Mouse (Mus musculus): ENCODE results near the gene Rab39. TPM values are rescaled to one million over a fixed set of nuclear protein-coding genes. Genes with fewer than 3 reads are reported as not detected.
A peak's percentile ranks its signal among the peaks of the same experiment; 100 is the strongest.

The Rab39 gene
- 3.2 and 3.6 TPM in 2 replicates for polyA plus RNA-seq (2015; fragmentation: Nextera tagmentation; extraction: Ambion mirVana)

GRCm38 (mm10) chr9:53705992-53706696 is at the start of gene Rab39:
Rab39 (minus strand) TSS chr9:53706232.
- Histone ChIP-seq H3K4me3 (replicated peaks) (peak within 1 kb of the TSS; percentile 74), H3K27me3 (no peaks in the 10 kb centered on the region), H3K9ac (replicated peaks) (peak within 1 kb of the TSS; percentile 73), H3K4me2 (replicated peaks) (peak within 1 kb of the TSS; percentile 79), H3K36me3 (no peaks in the 10 kb centered on the region), H3K4me1 (replicated peaks) (peaks cover 10% of the 10 kb centered on the region), H3K9me3 (no peaks in the 10 kb centered on the region), H3K27ac (peak within 1 kb of the TSS; percentile 64; the same call in 1 of the 2 replicates)
- under 1% methylated on average over 47 of the region's 49 CpGs for WGBS
- ATAC-seq: peak; percentile 96

GRCm38 (mm10) chr9:53754801-53755200 is 48.8 kb upstream of the Rab39 start:
- Histone ChIP-seq H3K36me3 (no peaks in the 10 kb centered on the region), H3K4me1 (replicated peaks) (no peaks in the 10 kb centered on the region), H3K9ac (replicated peaks) (no peak overlapping the region), H3K4me3 (replicated peaks) (no peak overlapping the region), H3K27ac (no peak overlapping the region), H3K4me2 (replicated peaks) (no peak overlapping the region), H3K27me3 (peaks cover 4% of the 10 kb centered on the region), H3K9me3 (no peaks in the 10 kb centered on the region)
- ATAC-seq: no peak

GRCm38 (mm10) chr9:53750899-53751298 is 44.9 kb upstream of the Rab39 start:
- no peaks in the 10 kb centered on the region for H3K4me1 ChIP-seq (replicated peaks)
- H3K36me3 ChIP-seq: no peaks in the 10 kb centered on the region
- WGBS: 46% methylated on average over 5 of the region's 5 CpGs
- H3K4me2 ChIP-seq (replicated peaks): no peak overlapping the region
- ATAC-seq: no peak
- no peak overlapping the region for H3K4me3 ChIP-seq (replicated peaks)
- H3K27me3 ChIP-seq: peaks cover 4% of the 10 kb centered on the region
- H3K9ac ChIP-seq (replicated peaks): no peak overlapping the region
- H3K27ac ChIP-seq: no peak overlapping the region
- H3K9me3 ChIP-seq: no peaks in the 10 kb centered on the region

GRCm38 (mm10) chr9:53750411-53750810 is 44.4 kb upstream of the Rab39 start:
- 86% methylated on average over 13 of the region's 13 CpGs for WGBS
- Histone ChIP-seq H3K9me3 (no peaks in the 10 kb centered on the region), H3K27me3 (peaks cover under 1% of the 10 kb centered on the region; the same call in 1 of the 2 replicates), H3K36me3 (no peaks in the 10 kb centered on the region), H3K9ac (replicated peaks) (no peak overlapping the region), H3K4me1 (replicated peaks) (no peaks in the 10 kb centered on the region), H3K27ac (no peak overlapping the region), H3K4me3 (replicated peaks) (no peak overlapping the region), H3K4me2 (replicated peaks) (no peak overlapping the region)
- ATAC-seq: no peak

DNA sequence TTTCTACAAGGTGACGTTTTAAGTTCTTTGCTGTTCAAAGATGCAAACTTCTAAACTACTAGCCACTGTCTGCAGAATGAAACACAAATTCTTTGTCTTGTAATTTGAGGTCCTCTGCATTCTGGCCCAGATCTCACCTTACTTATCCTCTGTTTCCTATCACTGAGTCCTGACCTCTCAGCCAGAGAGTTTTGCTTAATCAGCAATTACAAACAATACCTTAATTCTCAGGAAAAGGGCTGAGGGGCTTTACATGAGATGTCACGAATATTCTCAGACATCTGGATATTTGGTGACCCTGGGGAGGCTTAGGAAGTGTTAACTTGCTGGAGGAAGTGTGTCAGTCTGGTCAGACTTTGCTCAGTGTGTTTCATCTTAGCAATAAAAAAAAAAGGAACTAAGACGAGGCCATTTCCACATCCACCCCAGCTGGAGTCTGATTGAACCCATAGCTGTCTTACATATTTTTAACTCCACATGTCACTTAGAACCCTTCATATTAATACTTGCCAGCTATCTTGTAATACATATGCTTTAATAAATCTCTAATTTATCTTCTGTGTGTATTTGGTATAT is 34.9 kb upstream of the Rab39 start:
- WGBS: 69% methylated on average over 3 of the region's 3 CpGs

DNA sequence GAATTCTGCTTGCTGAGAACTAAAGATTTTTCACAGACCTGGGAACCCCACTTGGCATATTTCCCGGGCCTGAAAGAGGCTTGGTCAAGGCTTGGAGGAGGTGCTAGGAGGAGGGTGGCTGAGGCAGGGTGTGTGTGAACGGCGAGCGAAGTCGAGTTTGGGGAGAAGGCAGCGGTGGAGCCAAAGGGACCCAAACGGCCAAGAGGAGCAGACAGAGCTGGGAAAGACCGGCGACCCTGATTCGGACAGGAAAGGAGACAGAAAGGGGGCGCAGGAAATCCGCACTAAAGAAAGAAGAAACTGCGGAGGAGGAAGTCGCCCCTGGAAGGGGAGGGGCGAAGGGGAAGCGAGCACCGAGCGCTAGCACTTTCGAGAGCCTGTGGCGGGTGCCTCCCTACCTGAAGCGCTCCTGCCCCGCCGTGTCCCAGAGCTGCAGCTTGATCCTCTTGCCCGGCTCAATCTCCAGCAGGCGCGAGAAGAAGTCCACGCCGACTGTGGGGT is 491 bp downstream of the Rab39 start:
- peak overlapping the region; percentile 79 for H3K4me2 ChIP-seq (replicated peaks)
- peak overlapping the region; percentile 64; the same call in 1 of the 2 replicates for H3K27ac ChIP-seq
- WGBS: under 1% methylated on average over 28 of the region's 28 CpGs
- peak overlapping the region; percentile 74 for H3K4me3 ChIP-seq (replicated peaks)
- no peaks in the 10 kb centered on the region for H3K27me3 ChIP-seq
- H3K9ac ChIP-seq (replicated peaks): peak overlapping the region; percentile 73
- H3K36me3 ChIP-seq: no peaks in the 10 kb centered on the region
- peaks cover 10% of the 10 kb centered on the region for H3K4me1 ChIP-seq (replicated peaks)
- ATAC-seq: peak; percentile 40
- H3K9me3 ChIP-seq: no peaks in the 10 kb centered on the region

More for the DNA sequence above, 34.9 kb upstream of the Rab39 start:
- no peaks in the 10 kb centered on the region for H3K4me1 ChIP-seq (replicated peaks)
- ATAC-seq: no peak
- H3K36me3 ChIP-seq: no peaks in the 10 kb centered on the region
- no peak overlapping the region for H3K9ac ChIP-seq (replicated peaks)
- no peaks in the 10 kb centered on the region for H3K27me3 ChIP-seq
- H3K27ac ChIP-seq: no peak overlapping the region
- H3K9me3 ChIP-seq: no peaks in the 10 kb centered on the region
- H3K4me3 ChIP-seq (replicated peaks): no peak overlapping the region
- H3K4me2 ChIP-seq (replicated peaks): no peak overlapping the region

DNA sequence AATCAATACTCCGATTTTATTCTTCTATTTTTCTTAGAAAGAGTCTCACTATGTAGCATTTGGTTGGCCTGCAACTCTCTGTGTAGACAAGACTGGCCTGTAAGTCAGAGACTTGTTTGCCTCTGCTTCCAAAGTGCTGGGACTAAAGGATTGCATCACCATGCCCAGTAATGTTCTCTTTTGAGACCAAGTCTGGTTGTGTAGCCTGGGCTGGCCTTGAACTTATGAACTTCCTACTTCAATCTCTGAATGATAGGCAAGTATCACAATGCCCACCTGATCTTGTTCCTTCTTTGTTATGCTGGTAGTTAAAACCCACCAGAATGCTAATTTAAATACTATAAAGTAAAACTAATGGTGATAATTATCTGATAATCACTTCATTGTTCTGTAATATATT is 3.0 kb downstream of the Rab39 start:
- WGBS: 84% methylated on average over 1 of the region's 1 CpGs
- Histone ChIP-seq H3K4me1 (replicated peaks) (peaks cover 10% of the 10 kb centered on the region), H3K27ac (no peak overlapping the region), H3K36me3 (no peaks in the 10 kb centered on the region), H3K9ac (replicated peaks) (no peak overlapping the region), H3K4me3 (replicated peaks) (no peak overlapping the region), H3K9me3 (no peaks in the 10 kb centered on the region), H3K4me2 (replicated peaks) (no peak overlapping the region), H3K27me3 (no peaks in the 10 kb centered on the region)
- no peak for ATAC-seq

DNA sequence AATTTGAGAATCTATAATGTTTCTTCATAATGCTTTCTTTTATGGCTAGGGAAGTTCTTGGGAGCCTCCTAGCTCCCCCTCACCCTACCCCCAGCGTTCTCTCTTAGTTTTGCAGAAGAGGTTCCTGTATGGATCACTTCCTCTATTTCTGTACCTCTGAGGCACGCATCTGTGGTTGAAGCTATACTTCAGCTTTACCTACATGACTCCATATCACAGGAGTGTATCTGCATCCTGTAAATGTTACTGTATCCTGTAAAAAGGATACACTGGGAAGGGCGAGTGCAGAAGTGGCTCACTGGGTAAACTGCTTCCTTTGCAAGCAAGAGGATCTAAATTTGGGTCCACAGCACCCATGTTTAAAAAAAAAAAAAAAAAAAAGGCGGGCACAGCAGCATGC is 5.5 kb downstream of the Rab39 start:
- no peak for ATAC-seq
- Histone ChIP-seq H3K4me2 (replicated peaks) (no peak overlapping the region), H3K36me3 (no peaks in the 10 kb centered on the region), H3K9ac (replicated peaks) (no peak overlapping the region), H3K4me3 (replicated peaks) (no peak overlapping the region), H3K27ac (no peak overlapping the region), H3K4me1 (replicated peaks) (peaks cover 4% of the 10 kb centered on the region), H3K27me3 (no peaks in the 10 kb centered on the region), H3K9me3 (no peaks in the 10 kb centered on the region)
- WGBS: 77% methylated on average over 4 of the region's 4 CpGs

DNA sequence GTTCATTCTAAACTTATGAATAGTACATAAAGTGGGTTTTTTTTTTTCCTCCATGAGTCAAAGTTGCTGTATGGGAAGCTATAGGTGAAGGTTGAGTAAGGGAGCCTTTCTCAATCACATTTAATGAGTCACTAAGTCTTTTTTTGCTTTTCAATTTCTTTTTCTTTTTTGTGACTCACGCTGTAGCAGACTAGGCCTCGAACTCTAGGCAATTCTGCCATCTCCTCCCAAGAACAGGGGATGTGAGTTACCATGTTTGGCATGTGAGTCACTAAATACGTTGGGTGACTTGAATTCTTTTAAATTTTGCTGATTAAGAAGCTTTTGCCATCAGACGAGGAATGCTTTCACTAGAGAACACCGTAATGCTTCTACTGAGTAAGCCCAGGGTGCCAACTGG is 10.2 kb downstream of the Rab39 start:
- no peak overlapping the region for H3K4me2 ChIP-seq (replicated peaks)
- H3K36me3 ChIP-seq: no peaks in the 10 kb centered on the region
- no peak overlapping the region for H3K4me3 ChIP-seq (replicated peaks)
- H3K27me3 ChIP-seq: no peaks in the 10 kb centered on the region
- no peak for ATAC-seq
- no peaks in the 10 kb centered on the region for H3K9me3 ChIP-seq
- H3K4me1 ChIP-seq (replicated peaks): no peaks in the 10 kb centered on the region
- no peak overlapping the region for H3K9ac ChIP-seq (replicated peaks)
- 86% methylated on average over 5 of the region's 5 CpGs for WGBS
- H3K27ac ChIP-seq: no peak overlapping the region

DNA sequence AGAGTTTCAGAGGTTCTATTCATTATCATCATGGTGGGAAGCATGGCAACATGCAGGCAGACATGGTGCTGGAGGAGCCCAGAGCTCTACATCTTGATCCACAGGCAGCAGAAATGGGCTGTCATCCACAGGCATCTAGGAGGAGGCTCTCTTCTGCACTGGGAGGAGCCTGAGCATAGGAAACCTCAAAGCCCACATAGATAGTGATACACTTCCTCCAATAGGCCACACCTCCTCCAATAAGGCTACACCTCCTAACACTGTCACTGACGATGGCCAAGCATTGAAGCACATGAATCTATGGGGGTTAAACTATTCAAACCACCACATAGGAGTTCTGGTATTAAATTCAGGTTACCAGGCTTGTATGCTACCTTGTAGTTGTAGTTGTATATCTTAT is 12.3 kb downstream of the Rab39 start:
- no peaks in the 10 kb centered on the region for H3K9me3 ChIP-seq
- no peak overlapping the region for H3K9ac ChIP-seq (replicated peaks)
- H3K4me3 ChIP-seq (replicated peaks): no peak overlapping the region
- H3K27me3 ChIP-seq: no peaks in the 10 kb centered on the region
- 86% methylated on average over 1 of the region's 1 CpGs for WGBS
- H3K36me3 ChIP-seq: no peaks in the 10 kb centered on the region
- H3K27ac ChIP-seq: no peak overlapping the region
- ATAC-seq: no peak
- H3K4me2 ChIP-seq (replicated peaks): no peak overlapping the region
- no peaks in the 10 kb centered on the region for H3K4me1 ChIP-seq (replicated peaks)

DNA sequence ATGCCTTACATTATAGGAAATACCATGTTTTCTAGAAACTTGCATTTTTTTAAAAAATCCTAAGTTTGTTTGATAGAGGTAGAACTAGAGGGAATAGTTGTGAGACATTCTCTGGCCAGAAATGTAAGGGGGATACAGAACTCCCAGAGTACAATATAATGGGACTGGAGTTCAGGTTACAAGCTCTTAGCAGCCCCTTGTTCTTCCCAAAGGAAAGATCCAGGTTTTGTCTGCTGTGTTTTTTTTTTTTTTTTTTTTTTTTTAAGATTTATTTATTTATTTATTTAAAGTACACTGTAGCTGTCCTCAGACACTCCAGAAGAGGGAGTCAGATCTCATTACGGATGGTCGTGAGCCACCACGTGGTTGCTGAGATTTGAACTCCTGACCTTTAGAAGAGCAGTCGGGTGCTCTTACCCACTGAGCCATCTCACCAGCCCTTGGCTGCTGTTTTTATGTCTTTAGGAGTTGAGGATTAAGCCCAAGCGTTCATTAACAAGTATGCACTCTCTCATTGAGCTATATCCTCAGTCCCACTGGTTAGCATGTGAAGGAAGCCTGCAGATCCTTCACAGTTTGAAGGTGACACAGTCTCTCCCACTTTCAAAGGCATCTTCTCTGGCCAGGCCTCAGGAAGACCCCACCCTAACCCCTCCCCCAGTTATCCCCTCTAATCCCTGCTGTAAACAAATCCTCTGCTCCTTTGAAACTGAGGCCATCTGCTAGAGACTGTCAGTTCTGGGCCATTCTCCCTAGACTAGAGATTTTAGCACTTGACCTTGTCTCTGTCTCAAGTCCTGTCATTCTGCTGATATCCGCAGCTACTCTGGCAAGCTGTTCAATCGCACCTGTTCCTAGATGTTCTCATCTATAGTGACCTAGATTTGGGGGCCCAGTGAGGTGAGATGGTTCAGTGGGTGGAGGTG is 14.0 kb downstream of the Rab39 start:
- Histone ChIP-seq H3K9me3 (no peaks in the 10 kb centered on the region), H3K4me2 (replicated peaks) (no peak overlapping the region), H3K9ac (replicated peaks) (no peak overlapping the region), H3K27ac (no peak overlapping the region), H3K27me3 (no peaks in the 10 kb centered on the region), H3K36me3 (no peaks in the 10 kb centered on the region), H3K4me3 (replicated peaks) (no peak overlapping the region), H3K4me1 (replicated peaks) (no peaks in the 10 kb centered on the region)
- 38% methylated on average over 7 of the region's 7 CpGs for WGBS
- ATAC-seq: no peak

GRCm38 (mm10) chr9:53680851-53681250 is 25.2 kb downstream of the Rab39 start:
- Histone ChIP-seq H3K36me3 (no peaks in the 10 kb centered on the region), H3K4me3 (replicated peaks) (no peak overlapping the region), H3K4me1 (replicated peaks) (no peaks in the 10 kb centered on the region), H3K9me3 (no peaks in the 10 kb centered on the region), H3K27me3 (no peaks in the 10 kb centered on the region), H3K27ac (no peak overlapping the region), H3K4me2 (replicated peaks) (no peak overlapping the region), H3K9ac (replicated peaks) (no peak overlapping the region)
- ATAC-seq: no peak
- 92% methylated on average over 1 of the region's 1 CpGs for WGBS
